Mouse (Mus musculus) cerebellum, postnatal 4 days (tissue): Measurements from ENCODE around the gene Rbfox3.
A peak's percentile ranks its signal among the peaks of the same experiment; 100 is the strongest.

Experiments used
- DNase-seq, 2 experiments: peaks; one replicate each; pipeline ENCODE4 v3.0.0; 2022; ENCODE audit warnings: low spot score in 2 of 2, mixed read lengths in 1 of 2

Rbfox3 gene

DNA sequence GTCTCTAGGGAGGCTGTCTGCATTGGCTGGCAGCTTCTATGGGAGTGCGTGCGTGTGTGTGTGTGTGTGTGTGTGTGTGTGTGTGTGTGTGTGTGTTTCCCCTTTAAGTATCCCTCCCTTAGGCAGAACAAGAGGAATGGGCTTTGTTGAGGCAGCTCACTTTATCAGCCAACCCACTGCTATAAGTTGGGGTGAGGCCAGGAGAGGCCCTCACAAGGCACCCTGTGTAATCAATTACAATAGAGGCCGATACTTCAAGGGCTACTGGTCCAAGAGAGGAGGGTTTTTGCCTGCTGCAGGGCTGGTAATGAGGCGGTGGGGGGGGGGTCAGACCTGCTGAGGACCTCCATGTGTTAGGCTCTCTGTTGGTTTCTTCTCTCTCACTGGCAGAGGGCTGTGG lies 357.5 kb downstream of the Rbfox3 start:
- no peak for DNase-seq

DNA sequence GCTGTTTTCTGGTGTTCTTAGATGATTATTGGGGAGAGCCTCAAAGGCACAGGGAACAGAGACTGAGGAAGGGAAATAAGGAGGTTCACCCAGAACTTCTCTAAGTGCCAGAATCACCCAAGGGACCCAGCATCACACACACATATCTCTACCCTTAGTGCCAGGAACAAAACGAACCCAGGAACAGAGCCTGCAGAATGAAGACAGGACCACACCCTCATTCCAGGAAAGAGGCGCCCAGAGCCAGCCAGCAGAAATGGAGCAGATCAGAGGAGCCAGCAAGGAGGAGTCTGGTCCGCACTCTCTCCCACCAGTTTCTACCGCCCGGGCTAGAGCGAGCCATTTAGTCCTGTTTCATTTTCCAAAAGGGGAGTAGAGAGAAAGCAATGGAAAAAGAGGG lies 358.4 kb downstream of the Rbfox3 start:
- no peak for DNase-seq

DNA sequence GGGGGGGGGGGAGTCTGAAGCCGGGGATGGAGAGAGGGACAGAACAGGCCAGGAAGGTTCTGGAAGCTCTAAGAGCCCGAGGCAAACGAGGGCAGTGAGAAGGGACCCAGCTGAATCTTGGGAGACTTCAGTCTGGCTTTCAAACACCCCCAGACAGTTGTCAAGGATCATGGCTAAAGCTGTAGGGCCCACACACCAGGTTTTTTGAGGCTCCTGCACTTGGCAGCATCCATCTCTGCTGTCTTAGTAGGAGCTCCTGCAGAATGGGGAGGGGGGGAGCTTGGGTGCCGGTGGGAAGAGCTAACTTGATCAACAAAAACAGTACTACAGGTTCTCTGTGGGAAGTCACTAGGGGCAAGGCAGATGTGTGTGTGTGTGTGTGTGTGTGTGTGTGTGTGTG lies 358.9 kb downstream of the Rbfox3 start:
- no peak for DNase-seq

DNA sequence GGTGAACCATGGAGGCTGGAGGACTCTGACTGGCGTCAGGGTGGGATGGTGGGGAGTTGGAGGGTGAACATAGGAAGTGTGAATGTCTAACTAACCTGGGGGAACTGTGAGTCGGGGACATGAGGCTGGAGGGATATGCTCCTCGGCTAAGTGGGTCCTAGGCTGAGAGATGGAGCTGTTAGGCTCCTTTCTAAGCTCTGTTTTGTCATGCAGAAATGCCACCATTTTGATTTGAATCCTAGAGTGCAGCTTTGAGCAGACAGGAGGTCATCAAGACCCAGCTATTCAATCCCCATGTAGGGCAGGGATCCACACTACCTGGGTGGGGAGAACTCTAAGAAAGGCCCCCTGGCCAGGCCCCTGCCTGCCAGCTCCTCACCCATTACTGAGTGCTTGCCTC lies 359.7 kb downstream of the Rbfox3 start:
- no peak for DNase-seq

DNA sequence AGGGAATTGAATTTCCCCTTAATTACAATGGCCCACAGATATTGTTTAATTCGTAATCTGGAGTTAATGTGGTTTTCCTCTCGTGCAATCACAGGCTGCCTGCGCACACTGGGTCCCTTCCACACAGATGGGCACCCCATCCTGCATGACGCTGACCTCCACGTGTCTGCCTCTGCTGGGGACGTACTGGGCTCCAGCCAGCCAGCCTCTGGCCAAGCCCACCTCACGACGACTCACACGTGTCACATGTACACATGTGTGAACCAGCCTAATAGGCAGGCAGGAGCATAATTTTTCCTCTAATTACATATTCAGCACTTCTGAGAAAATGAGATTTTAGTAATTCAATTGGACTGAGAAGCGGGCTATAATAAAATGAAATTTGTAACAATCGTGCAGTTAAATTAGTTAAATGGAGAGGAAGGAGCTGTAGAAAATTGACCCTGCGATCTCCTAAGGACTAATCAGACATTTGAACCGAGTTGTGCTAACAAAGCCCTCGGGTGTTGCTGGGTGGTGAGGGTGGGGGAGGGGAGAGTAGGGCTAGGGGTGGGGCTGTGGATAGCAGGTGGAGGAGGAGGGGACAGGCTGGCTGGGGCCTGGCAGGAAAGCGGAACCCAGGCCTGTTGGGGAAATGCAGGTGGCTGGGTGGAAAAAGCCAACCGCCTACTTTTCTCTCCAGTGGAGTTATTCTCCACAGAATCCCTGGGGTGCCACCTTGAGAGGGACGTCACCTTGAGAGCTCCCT lies 360.4 kb downstream of the Rbfox3 start:
- DNase-seq: no peak

DNA sequence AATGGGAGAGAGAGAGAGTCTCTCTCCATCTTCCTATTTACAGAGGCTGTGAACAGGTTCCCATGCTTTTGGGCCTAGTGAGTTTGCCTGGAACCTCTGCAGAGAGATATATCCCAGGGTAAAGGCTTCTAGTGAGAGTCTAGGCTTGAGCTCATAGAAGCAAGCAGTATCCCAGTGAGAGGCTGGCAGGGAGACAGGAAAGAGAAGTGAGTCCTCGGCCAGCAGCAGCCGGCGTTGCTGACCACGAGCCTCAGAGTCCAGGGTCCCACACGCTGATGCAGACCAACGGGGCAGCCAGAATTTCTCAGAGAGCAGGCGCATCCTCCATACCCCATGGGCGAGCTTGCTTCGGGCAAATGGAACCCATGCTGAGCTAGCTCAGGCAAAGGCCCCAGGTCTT lies 363.2 kb downstream of the Rbfox3 start:
- DNase-seq: no peak

DNA sequence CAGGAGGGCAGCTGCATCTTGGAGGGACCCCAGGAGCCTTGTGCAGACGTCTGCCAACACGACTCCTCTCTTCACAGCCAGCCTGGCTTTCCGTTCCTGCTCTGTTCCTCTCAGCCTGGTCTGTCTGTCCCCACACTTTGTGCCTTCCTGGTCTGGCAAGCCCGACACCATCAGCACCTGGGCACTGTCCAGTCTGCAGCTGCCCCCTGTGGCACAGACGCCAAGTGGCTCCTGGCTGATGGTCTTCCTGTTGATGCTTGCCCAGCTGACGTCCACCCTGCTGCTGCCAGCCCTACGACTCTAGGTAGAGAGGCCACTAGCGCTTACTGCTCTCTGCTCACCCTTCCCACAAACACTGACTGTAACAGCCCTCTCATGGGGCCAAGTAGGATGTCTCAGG lies 365.1 kb downstream of the Rbfox3 start:
- DNase-seq: no peak

DNA sequence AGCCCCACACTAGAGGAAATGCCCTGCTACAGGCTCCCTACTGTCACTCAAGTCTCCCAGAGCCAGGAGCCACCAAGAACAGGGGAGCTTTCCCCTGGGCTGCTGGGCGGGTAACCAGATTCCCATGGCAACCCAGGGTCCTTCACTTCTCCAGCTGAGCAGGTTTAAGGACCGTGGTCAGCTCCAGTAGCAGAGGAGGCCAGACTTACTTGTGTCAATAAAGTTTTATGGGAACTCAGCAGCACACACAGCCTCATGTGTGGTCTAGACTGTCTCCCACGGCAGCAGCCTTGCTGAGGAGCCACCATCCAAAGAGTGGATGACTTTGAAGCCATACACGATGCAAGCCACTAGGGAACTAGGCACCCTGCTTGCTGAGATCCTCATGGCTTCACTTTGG lies 365.7 kb downstream of the Rbfox3 start:
- DNase-seq: no peak

DNA sequence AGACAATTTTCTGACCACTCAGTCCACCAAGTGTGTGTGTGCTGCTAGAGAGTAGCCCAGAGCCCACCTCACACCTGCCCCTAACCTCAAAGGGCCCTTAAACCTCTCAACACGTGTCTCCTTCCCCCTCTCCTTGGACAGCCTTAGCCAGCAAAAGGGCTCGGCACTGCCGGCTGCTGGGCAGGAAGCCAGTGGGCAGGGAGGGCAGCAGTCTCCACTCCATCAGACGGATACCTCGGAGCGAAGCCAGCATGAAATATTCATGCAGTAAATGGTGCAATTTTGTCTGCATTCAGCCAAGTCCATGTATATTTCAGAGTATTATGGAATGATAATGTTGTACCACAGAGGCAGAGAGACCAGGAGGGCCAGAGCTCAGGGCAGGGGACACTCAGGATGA lies 366.8 kb downstream of the Rbfox3 start:
- peak in 1 of 2 experiments; percentile 49 for DNase-seq

DNA sequence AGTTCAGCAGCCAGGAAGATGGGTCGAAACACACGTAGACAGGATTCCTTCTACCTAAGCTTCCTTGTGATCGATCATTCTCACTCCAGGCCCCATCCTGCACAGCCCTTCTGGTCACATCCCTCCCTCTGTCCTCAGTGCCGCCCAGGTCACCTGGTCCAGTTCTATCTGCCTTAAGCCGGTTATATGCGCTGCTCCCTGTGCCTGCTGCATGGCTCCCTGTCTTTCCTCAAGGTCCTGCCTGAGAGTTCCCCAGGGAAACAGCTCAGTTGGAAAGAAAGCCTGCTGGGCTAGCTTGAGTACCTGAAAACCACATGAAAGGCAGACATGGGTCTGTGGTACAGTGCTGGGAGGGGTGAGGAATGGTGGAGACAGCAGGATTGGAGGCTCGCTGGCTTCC lies 368.5 kb downstream of the Rbfox3 start:
- DNase-seq: no peak

DNA sequence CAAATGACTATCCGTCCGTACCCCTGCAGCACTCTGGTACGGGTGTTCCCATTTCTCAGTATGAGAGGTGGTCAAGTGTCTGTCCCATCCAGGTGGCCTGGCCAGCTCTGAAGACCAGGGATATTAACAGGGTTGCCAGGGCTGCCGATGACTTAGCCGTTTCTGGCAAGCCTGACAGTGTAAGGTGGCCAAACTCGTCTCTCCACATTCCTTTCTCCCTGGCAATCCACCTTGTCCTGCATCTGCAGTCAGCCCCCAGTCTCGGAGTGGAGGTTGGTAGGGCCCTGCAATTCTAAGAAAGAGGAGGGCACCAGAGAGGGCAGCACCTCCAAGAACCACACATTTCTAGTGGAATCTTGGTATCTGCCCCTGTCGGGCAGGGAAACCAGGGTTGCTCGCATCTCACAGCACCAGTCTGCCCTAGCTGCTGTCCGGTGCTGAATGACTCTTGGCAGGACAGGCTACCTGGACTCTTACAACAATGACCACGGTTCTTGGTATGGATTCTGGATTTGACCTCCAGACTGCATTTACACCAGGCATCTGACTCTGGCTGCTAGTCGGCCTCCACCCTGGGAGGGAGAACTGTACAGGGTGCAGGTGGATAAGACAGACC lies 370.9 kb downstream of the Rbfox3 start:
- no peak for DNase-seq

DNA sequence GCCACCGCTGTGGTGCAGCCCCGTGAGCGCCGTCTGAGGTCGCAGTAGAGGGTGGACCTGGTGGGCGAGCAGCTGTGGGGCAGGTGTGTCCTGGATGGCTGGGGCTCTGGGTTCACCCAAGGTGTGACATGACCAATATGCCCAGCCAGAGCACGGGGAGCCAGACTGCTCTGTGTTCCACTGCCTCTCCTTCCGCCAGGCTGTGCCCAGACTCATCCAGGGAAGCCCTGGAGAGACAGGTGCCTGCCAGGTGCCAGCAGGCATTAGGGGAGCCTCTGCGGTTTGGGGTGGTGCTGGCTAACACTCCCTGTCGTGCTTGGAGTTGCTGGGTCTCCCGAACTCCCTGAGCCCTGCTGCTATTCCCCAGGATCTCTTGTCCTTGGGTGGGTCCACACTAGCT lies 373.4 kb downstream of the Rbfox3 start:
- no peak for DNase-seq

DNA sequence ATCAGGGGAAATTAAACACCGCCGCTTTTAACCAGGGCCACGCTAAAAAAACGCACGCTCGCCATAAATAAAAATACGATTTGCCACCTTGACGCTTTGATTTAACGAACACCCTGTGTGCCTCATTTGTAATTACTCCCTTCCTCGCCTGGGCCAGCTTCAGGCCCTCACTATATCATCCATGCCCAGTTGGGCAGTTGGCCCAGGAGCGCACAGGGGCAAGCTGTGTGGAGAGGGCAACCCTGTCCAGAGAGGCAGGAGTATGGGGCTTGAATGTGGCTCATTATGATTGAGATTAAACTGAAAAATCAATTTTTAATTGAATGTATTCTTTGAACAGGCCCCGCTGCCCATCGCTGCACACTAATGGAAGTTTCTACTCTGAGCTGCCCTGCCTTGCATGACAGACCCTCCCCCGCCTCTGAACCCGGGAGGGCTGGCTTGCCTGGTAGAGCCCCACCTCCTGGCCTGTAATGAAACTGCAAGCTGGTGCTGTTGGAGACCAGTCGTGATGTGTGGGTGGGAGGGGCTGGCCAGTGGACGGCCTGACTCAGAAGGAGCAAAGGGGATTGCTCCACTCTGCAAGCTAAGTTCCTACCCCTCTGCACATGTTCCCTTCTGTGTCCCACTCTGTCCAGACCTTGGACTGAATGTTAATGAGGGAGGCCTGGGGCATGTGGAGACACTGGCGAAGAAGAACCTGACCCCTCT lies 376.9 kb downstream of the Rbfox3 start:
- peak; percentile 50 to 66 for DNase-seq

DNA sequence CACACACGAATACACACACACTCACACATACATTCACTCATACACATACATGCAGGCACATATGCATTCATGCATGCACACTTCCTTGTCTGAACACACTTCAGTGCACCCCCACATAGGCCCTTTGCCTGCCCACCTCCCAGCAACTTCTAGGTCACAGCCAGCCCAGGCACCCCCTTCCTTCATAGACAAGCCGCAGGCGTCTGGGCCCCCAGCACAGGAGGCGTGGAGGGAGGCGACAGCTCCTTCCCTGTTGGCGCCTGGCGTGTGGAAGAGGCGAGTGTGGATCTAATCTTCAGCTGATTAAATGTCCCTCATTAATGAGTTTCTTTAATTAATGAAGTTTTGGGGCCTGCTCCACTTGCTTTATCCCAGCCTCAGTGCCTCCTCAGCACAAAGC lies 381.1 kb downstream of the Rbfox3 start:
- no peak for DNase-seq

DNA sequence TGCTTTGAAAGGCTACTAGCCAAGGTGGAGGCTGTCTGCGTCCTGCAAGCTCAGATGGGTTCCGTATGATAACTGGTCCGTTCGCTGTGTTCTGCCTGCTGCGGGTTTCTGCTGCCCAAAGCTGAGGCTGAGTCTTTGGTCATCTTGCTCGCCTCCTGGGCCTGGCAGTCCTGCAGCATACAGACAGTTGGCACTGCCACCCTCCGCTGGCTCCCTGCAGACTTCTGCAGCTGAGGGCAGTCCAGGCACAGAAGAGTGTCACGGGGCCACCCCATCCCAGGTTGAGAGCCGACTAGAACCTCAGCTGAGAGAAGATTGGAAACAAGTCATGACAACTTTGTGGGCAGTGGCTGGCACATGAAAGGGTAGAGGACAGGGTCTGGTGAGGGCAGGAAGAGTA lies 382.6 kb downstream of the Rbfox3 start:
- DNase-seq: no peak

DNA sequence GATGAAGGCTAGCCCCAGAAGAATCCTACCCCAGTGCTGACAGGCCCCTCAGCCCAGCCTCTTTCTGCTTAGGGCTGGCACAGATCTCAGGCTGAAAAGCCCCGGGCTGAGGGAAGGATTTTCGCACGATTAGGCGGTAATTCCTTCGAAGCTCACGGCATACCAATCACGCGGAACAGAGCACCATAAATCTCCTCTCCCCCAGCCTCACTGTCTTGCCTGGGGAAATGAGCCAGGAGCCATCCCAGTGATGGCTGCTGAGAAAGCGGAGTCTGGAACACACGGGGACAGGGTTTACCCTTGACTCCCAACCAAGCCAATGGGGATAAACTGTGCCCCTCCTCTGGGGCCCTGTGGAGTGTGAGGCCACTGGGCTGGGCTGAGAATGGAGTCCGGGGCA lies 386.3 kb downstream of the Rbfox3 start:
- DNase-seq: no peak

DNA sequence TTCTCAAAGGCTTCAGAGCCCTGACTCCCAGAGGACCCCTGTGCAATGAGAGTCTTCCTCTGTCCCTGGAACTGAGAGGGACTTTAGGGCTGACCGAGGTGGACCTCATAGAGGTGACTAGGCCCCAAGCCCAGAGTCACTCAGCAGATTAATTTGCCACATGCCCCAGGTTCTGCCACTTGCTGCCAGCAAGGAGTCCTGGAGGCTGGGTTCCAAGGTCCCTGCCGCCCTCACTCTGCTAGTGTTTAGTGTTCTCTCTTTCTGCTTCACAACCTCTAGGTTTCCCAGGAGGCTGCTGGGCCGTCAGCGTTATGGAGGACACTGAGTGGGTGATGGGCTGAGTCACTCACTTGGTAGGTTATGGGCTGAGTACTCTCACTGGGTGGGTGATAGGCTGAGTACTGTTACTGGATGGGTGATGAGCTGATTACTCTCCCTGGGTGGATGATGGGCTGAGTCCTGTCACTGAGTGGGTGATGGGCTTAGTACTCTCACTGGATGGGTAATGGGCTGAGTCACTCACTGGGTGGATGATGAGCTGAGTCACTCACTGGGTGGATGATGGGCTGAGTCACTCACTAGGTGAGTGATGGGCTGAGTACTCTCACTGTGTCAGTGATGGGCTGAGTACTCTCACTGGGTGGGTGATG lies 387.8 kb downstream of the Rbfox3 start:
- DNase-seq: no peak

DNA sequence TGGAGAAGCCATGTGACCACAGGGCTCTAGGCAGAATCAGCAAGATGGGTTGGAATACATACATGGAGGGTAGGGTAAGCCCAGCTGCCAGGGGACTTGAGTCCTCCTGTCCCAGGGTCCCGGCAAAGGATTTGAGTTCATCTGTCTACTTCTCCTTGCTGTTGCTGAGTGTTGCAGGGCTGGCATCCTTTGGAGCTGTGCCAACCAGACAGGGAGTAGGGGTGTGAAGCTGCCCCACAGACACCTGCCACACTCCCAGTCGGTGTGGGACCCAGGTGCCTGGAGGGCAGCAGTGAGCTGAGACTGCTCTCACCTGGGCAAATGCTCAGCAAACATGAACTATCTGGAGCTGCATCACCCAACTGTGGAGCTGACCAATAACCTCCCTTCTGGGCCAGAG lies 390.5 kb downstream of the Rbfox3 start:
- DNase-seq: no peak

DNA sequence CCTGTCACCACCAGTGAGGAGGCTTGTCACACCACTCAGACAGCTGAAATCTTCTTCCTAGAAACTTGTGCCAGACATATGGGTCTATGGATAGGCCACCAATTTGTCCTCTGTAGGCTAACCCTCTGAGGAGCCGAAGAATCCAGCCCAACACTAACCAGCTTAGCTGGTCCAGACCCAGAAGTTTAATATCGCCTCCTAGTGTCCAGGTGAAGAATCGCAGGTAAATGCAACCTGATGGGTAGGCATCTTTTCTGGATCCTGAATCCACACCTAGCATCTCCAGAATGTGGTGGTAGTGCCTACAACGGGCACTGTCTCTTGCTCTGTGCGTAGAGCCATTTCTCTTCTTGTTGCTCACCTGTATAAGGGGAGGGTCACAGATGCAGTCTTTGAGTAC lies 391.1 kb downstream of the Rbfox3 start:
- DNase-seq: no peak

DNA sequence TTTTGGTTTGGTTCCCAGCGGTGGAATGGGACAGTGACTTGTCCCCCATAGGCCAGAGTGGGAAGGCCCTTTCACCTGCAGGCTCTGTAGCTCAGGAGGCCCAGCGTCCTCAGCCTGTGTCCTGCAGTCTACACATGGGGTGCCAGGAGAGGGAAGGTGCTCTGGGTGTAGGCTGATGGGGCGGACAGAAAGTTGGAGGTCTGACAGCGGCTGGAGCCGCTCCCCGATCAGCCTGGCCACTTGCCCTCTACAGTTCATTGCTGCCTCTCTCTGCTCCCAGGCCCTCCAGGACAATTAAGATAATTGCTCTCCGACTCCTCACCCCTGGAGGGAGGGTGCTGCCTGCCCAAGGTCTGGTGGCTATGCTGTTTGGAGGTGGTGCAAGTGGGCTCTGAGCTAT lies 392.7 kb downstream of the Rbfox3 start:
- no peak for DNase-seq

DNA sequence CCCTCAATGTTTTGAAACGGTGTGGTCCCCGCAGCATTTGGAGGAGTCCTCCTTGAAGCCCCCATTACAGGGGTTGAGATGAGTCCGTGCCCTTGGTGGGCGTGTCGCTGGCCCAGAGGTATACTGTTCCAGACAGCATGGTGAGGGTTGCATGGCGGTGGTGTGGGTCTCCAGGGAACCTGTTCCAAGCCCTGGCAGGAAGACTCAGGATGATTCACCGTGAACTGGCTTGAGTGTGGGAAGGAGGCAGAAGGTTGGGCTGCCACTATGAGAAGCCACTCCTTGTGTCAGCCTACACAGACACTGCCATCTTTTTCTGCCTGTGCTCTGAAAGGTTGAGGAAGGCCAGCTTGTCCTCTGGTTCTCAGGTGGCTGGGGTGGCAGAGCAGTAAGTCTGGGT lies 393.5 kb downstream of the Rbfox3 start:
- DNase-seq: no peak

DNA sequence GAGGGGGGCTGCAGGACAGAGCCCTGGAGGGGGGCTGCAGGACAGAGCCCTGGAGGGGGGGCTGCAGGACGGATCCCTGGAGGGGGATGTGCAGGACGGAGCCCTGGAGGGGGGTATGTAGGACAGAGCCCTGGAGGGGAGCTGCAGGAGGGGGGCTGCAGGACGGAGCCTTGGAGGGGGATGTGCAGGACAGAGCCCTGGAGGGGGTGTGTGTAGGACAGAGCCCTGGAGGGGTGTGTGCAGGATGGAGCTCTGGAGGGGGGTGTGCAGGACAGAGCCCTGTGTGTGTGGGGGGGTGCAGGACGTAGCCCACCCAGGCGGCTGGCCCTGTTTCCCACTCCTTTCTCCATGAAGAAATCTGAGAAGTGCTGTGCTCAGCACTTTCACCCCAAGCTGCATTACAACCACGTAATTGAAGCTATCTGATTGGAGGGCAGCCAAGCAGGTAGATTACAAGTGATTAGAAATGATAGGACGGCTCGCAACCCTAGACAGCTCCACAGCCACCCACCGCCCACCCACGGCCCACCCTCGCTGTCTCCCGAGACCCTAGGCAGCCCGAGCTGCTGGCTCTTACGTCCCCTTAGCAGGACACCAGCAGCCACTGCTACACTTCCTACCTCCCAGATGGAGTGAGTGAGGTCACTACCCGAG lies 399.0 kb downstream of the Rbfox3 start:
- DNase-seq: no peak
